Mouse (Mus musculus): ENCODE measurements around the gene Tnrc6c. TPM values are rescaled to one million over a fixed set of nuclear protein-coding genes. Genes with fewer than 3 reads are reported as not detected.
A peak's percentile ranks its signal among the peaks of the same experiment; 100 is the strongest.

Tnrc6c gene
- total and polyA plus RNA-seq, 3 experiments, result 6.9 to 16.7 (median 12.8) TPM

GRCm38 (mm10) chr11:117678155-117678554 lies 24.1 kb downstream of the Tnrc6c start (continued):
- TF ChIP-seq ZMIZ1 (IDR thresholded peaks at IDR 0.05; ENCODE audit: low read depth, low read length) (no peak), MYC (IDR thresholded peaks at IDR 0.05; ENCODE audit: low read depth, low read length) (no peak), HCFC1 (IDR thresholded peaks at IDR 0.05; ENCODE audit: low read depth, low read length) (no peak), NRF1 (IDR thresholded peaks at IDR 0.05; ENCODE audit: low read depth, low read length) (no peak)

GRCm38 (mm10) chr11:117678740-117679139 lies 24.7 kb downstream of the Tnrc6c start:
- dilution Hi-C loops (cut with MboI; ENCODE audit: extremely low pct_ligation_motif_present, extremely low pct_unique_long_range_greater_than_20kb, low sequenced_read_pairs) (no loop called here), in situ Hi-C loops (cut with MboI; ENCODE audit: low pct_ligation_motif_present, low pct_unique_long_range_greater_than_20kb, low sequenced_read_pairs) (no loop called here)
- H3K4me3 ChIP-seq (replicated peaks in 1 of 3; ENCODE audit: low read depth in 2 of 3, low read length in 2 of 3, poor library complexity in 1 of 3), result no peak overlapping the region
- H3K36me3 ChIP-seq (replicated peaks in 1 of 2; ENCODE audit: control insufficient read depth in 1 of 2, insufficient read depth in 1 of 2, low read length in 1 of 2), result peaks cover 0 to 22% of the 10 kb centered on the region in 2 experiments
- H3K4me2 ChIP-seq (ENCODE audit: insufficient read depth, low read depth, poor library complexity, severe bottlenecking), result no peak overlapping the region
- H3K27ac ChIP-seq (ENCODE audit: insufficient read depth, low read depth), result no peak overlapping the region
- TF ChIP-seq POLR2A (IDR thresholded peaks at IDR 0.05; ENCODE audit: low read depth, low read length) (no peak), SMC3 (IDR thresholded peaks at IDR 0.05; ENCODE audit: low read depth, low read length) (peak; percentile 57), RAD21 (IDR thresholded peaks at IDR 0.05; ENCODE audit: low read depth, low read length) (peak; percentile 53), ZMIZ1 (IDR thresholded peaks at IDR 0.05; ENCODE audit: low read depth, low read length) (no peak), JUN (IDR thresholded peaks at IDR 0.05; ENCODE audit: insufficient read depth, low read depth, low read length) (no peak), UBTF (IDR thresholded peaks at IDR 0.05; ENCODE audit: low read depth, low read length) (no peak), USF2 (conservative IDR thresholded peaks at IDR 0.05; ENCODE audit: low read depth, low read length) (no peak), E2F4 (IDR thresholded peaks at IDR 0.05; ENCODE audit: insufficient replicate concordance, low read depth, low read length) (no peak), CHD2 (IDR thresholded peaks at IDR 0.05; ENCODE audit: low read length) (no peak), IRF4 (IDR thresholded peaks at IDR 0.05; ENCODE audit: low read depth, low read length) (no peak), KAT2A (IDR thresholded peaks at IDR 0.05; ENCODE audit: insufficient replicate concordance, low read length) (no peak), CTCF (conservative IDR thresholded peaks at IDR 0.05 in 1 of 2, IDR thresholded peaks at IDR 0.05 in 1 of 2; ENCODE audit: low read depth in 2 of 2, low read length in 2 of 2) (peak in 1 of 2 experiments; percentile 73; a peak in 2 of 4 replicates)
- H3K9ac ChIP-seq (ENCODE audit: insufficient read depth, low read depth), result peak overlapping the region; percentile 28
- no peak for DNase-seq (ENCODE audit: extremely low read depth)
- peaks cover 6% of the 10 kb centered on the region for H3K9me3 ChIP-seq (replicated peaks; ENCODE audit: low read length)
- H3K27me3 ChIP-seq (replicated peaks), result no peaks in the 10 kb centered on the region
- H3K4me1 ChIP-seq (ENCODE audit: control insufficient read depth in 1 of 2, insufficient read depth in 2 of 2), result peaks cover 26 to 56% of the 10 kb centered on the region in 2 experiments
- H3K79me2 ChIP-seq (replicated peaks; ENCODE audit: control insufficient read depth, extremely low read depth, insufficient read depth, poor library complexity, severe bottlenecking), result peaks cover 65% of the 10 kb centered on the region

DNA sequence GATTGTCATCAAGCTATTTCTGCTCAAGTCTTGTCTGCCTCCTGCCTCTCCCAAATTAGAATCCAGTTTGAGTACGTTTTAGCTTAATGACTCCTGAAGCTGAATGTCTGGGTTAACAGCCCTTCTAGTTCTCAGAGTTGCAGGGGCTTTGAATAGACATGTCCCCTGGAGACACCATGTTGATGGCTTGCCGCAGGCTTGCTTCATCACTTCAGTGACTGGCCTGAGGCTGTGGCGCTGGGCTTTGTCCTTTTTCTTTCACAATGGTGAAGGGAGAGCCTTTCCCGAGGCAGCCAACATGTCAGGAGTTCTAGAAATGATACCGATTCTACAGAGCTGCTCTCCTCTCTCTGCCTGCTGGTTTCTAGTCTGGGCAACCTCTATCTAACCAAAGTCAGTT lies 30.6 kb downstream of the Tnrc6c start:
- H3K9ac ChIP-seq (ENCODE audit: insufficient read depth, low read depth), result no peak overlapping the region
- H3K79me2 ChIP-seq (replicated peaks; ENCODE audit: control insufficient read depth, extremely low read depth, insufficient read depth, poor library complexity, severe bottlenecking), result peaks cover 52% of the 10 kb centered on the region
- H3K27ac ChIP-seq (ENCODE audit: insufficient read depth, low read depth), result no peak overlapping the region
- no peak for DNase-seq (ENCODE audit: extremely low read depth)
- no peaks in the 10 kb centered on the region for H3K9me3 ChIP-seq (replicated peaks; ENCODE audit: low read length)
- peaks cover 0 to 22% of the 10 kb centered on the region in 2 experiments for H3K36me3 ChIP-seq (replicated peaks in 1 of 2; ENCODE audit: control insufficient read depth in 1 of 2, insufficient read depth in 1 of 2, low read length in 1 of 2)
- H3K4me1 ChIP-seq (ENCODE audit: control insufficient read depth in 1 of 2, insufficient read depth in 2 of 2), result peaks cover 11 to 56% of the 10 kb centered on the region in 2 experiments
- H3K4me2 ChIP-seq (ENCODE audit: insufficient read depth, low read depth, poor library complexity, severe bottlenecking), result no peak overlapping the region
- TF ChIP-seq IRF4 (IDR thresholded peaks at IDR 0.05; ENCODE audit: low read depth, low read length), result no peak
- TF ChIP-seq NELFE (IDR thresholded peaks at IDR 0.05; ENCODE audit: low read depth, low read length), result no peak
- no peak for TF ChIP-seq MXI1 (IDR thresholded peaks at IDR 0.05; ENCODE audit: low read depth, low read length)
- TF ChIP-seq RAD21 (IDR thresholded peaks at IDR 0.05; ENCODE audit: low read depth, low read length), result no peak
- no peak for TF ChIP-seq HCFC1 (IDR thresholded peaks at IDR 0.05; ENCODE audit: low read depth, low read length)
- TF ChIP-seq MEF2A (IDR thresholded peaks at IDR 0.05; ENCODE audit: borderline replicate concordance, low read depth, low read length), result no peak
- no peak for TF ChIP-seq CHD1 (IDR thresholded peaks at IDR 0.05; ENCODE audit: low read depth, low read length)
- TF ChIP-seq SIN3A (IDR thresholded peaks at IDR 0.05; ENCODE audit: low read length), result no peak
- no peak for TF ChIP-seq SMC3 (IDR thresholded peaks at IDR 0.05; ENCODE audit: low read depth, low read length)
- TF ChIP-seq ELF1 (IDR thresholded peaks at IDR 0.05; ENCODE audit: low read depth, low read length), result no peak
- no peak for TF ChIP-seq E2F4 (IDR thresholded peaks at IDR 0.05; ENCODE audit: insufficient replicate concordance, low read depth, low read length)
- H3K4me3 ChIP-seq (replicated peaks in 1 of 3; ENCODE audit: low read depth in 2 of 3, low read length in 2 of 3, poor library complexity in 1 of 3), result no peak overlapping the region
- dilution Hi-C loops (cut with MboI; ENCODE audit: extremely low pct_ligation_motif_present, extremely low pct_unique_long_range_greater_than_20kb, low sequenced_read_pairs), result no loop called here
- H3K27me3 ChIP-seq (replicated peaks), result no peaks in the 10 kb centered on the region
- in situ Hi-C loops (cut with MboI; ENCODE audit: low pct_ligation_motif_present, low pct_unique_long_range_greater_than_20kb, low sequenced_read_pairs), result no loop called here
